Mouse (Mus musculus) lung, embryonic 16.5 days (tissue): ENCODE measurements around the gene Ccr10. TPM values are rescaled to one million over a fixed set of nuclear protein-coding genes. Genes with fewer than 3 reads are reported as not detected.

Experiments
- ATAC-seq: fragments of 200-750 bp; cut with Nextera tagmentation; 2 replicates; pipeline ENCODE4 v1.8.0; 2017; ENCODE audit warnings: low read depth, mild to moderate bottlenecking, moderate library complexity
- H3K27ac ChIP-seq: fragments of 300-500 bp; sonication (generic); 2 replicates; pipeline ENCODE4 v1.5.1; 2014; ENCODE audit warnings: mild to moderate bottlenecking, control low read depth, low read length
- H3K27me3 ChIP-seq: fragments of 300-500 bp; sonication (generic); 2 replicates; pipeline ENCODE4 v1.6.1; 2014; ENCODE audit warnings: low read depth, low read length, mixed read lengths; ENCODE audit not compliant: control insufficient read depth, insufficient read depth
- H3K36me3 ChIP-seq: fragments of 300-500 bp; sonication (generic); 2 replicates; pipeline ENCODE4 v1.6.1; 2014; ENCODE audit warnings: low read length; ENCODE audit not compliant: control insufficient read depth, insufficient read depth
- H3K4me1 ChIP-seq: fragments of 300-500 bp; sonication (generic); replicated peaks from 2 replicates; pipeline ENCODE4 v1.6.1; 2014; ENCODE audit warnings: low read length, mixed read lengths; ENCODE audit not compliant: control insufficient read depth, insufficient read depth
- H3K4me2 ChIP-seq: fragments of 300-500 bp; sonication (generic); 2 replicates; pipeline ENCODE4 v1.6.1; 2014; ENCODE audit warnings: low read depth, low read length, control low read depth
- H3K4me3 ChIP-seq: fragments of 300-500 bp; sonication (generic); 2 replicates; pipeline ENCODE4 v1.5.1; 2014; ENCODE audit warnings: mild to moderate bottlenecking, low read length, control low read depth
- H3K9ac ChIP-seq: fragments of 300-500 bp; sonication (generic); 2 replicates; pipeline ENCODE4 v1.6.1; 2014; ENCODE audit warnings: low read length, control low read depth
- H3K9me3 ChIP-seq: fragments of 300-500 bp; sonication (generic); 2 replicates; pipeline ENCODE4 v1.6.1; 2016; ENCODE audit warnings: low read length; ENCODE audit not compliant: control insufficient read depth
- WGBS: fragments of 180-500 bp; shearing (Covaris S2); extraction: QIAGEN DNeasy Blood & Tissue Kit; methylation state at CpG from one replicate; pipeline ENCODE4 v1.1.7; 2014; 5-methylcytosine and 5-hydroxymethylcytosine counted together
- polyA plus RNA-seq: library from polyadenylated mRNA; unstranded; fragments of >200 nt; fragmentation: Nextera tagmentation; extraction: Ambion mirVana; gene quantifications from 2 replicates; pipeline ENCODE4 v1.2.1, GENCODE M21; 2015

Ccr10 gene
- polyA plus RNA-seq, 1 experiment from 2014 or later, result 0.23 TPM

GRCm38 (mm10) chr11:101149178-101150105 is 25.8 kb downstream of the Ccr10 start:
- no peaks in the 10 kb centered on the region for H3K27me3 ChIP-seq
- no peak overlapping the region for H3K4me3 ChIP-seq
- H3K9ac ChIP-seq, result peak overlapping the region; percentile 44
- H3K27ac ChIP-seq, result peak overlapping the region; percentile 63
- 31% methylated on average over 9 of the region's 9 CpGs for WGBS
- H3K4me1 ChIP-seq, result peaks cover 12% of the 10 kb centered on the region
- no peaks in the 10 kb centered on the region for H3K9me3 ChIP-seq
- ATAC-seq, result peak; percentile 74
- H3K4me2 ChIP-seq, result 0 out of 2 replicates have a peak overlapping the region, but pooled peaks have one; percentile 17
- H3K36me3 ChIP-seq, result no peaks in the 10 kb centered on the region

GRCm38 (mm10) chr11:101148751-101149150 is 26.5 kb downstream of the Ccr10 start:
- Histone ChIP-seq H3K9ac (peak overlapping the region; percentile 44; the same call in 1 of the 2 replicates), H3K27me3 (no peaks in the 10 kb centered on the region), H3K9me3 (no peaks in the 10 kb centered on the region), H3K4me3 (no peak overlapping the region), H3K36me3 (no peaks in the 10 kb centered on the region), H3K4me2 (no peak overlapping the region), H3K4me1 (peaks cover 16% of the 10 kb centered on the region), H3K27ac (peak overlapping the region; percentile 63)
- ATAC-seq, result no peak
- 66% methylated on average over 10 of the region's 10 CpGs for WGBS

GRCm38 (mm10) chr11:101146377-101146776 is 28.9 kb downstream of the Ccr10 start:
- Histone ChIP-seq H3K36me3 (no peaks in the 10 kb centered on the region), H3K9me3 (no peaks in the 10 kb centered on the region), H3K4me1 (peaks cover 17% of the 10 kb centered on the region), H3K4me3 (no peak overlapping the region), H3K4me2 (no peak overlapping the region), H3K9ac (no peak overlapping the region), H3K27ac (no peak overlapping the region), H3K27me3 (no peaks in the 10 kb centered on the region)
- WGBS, result 33% methylated on average over 10 of the region's 10 CpGs
- ATAC-seq, result no peak

GRCm38 (mm10) chr11:101143338-101144225 is 31.7 kb downstream of the Ccr10 start:
- ATAC-seq, result peak; percentile 49; the same call in 1 of the 2 replicates
- H3K9ac ChIP-seq, result peak overlapping the region; percentile 52
- H3K27ac ChIP-seq, result no peak overlapping the region
- WGBS, result 22% methylated on average over 19 of the region's 19 CpGs
- no peaks in the 10 kb centered on the region for H3K36me3 ChIP-seq
- H3K4me2 ChIP-seq, result peak overlapping the region; percentile 59
- peaks cover 7% of the 10 kb centered on the region for H3K4me1 ChIP-seq
- H3K4me3 ChIP-seq, result peak overlapping the region; percentile 37
- H3K9me3 ChIP-seq, result no peaks in the 10 kb centered on the region
- no peaks in the 10 kb centered on the region for H3K27me3 ChIP-seq

GRCm38 (mm10) chr11:101142215-101142967 is 32.9 kb downstream of the Ccr10 start:
- WGBS, result 80% methylated on average over 10 of the region's 10 CpGs

GRCm38 (mm10) chr11:101141088-101141487 is 34.2 kb downstream of the Ccr10 start:
- no peaks in the 10 kb centered on the region for H3K9me3 ChIP-seq
- H3K27ac ChIP-seq, result no peak overlapping the region
- H3K4me3 ChIP-seq, result no peak overlapping the region
- ATAC-seq, result no peak
- no peak overlapping the region for H3K9ac ChIP-seq
- H3K4me1 ChIP-seq, result peaks cover 7% of the 10 kb centered on the region
- H3K36me3 ChIP-seq, result no peaks in the 10 kb centered on the region
- WGBS, result 67% methylated on average over 8 of the region's 8 CpGs
- H3K4me2 ChIP-seq, result no peak overlapping the region
- no peaks in the 10 kb centered on the region for H3K27me3 ChIP-seq

More at GRCm38 (mm10) chr11:101142215-101142967, 32.9 kb downstream of the Ccr10 start:
- no peaks in the 10 kb centered on the region for H3K36me3 ChIP-seq
- peaks cover 7% of the 10 kb centered on the region for H3K4me1 ChIP-seq
- H3K27me3 ChIP-seq, result no peaks in the 10 kb centered on the region
- no peaks in the 10 kb centered on the region for H3K9me3 ChIP-seq
- no peak overlapping the region for H3K4me2 ChIP-seq
- H3K27ac ChIP-seq, result no peak overlapping the region
- no peak for ATAC-seq
- no peak overlapping the region for H3K9ac ChIP-seq
- no peak overlapping the region for H3K4me3 ChIP-seq

GRCm38 (mm10) chr11:101140164-101140819 is 35.0 kb downstream of the Ccr10 start:
- 18% methylated on average over 27 of the region's 27 CpGs for WGBS
- no peaks in the 10 kb centered on the region for H3K36me3 ChIP-seq
- H3K27me3 ChIP-seq, result no peaks in the 10 kb centered on the region
- peak overlapping the region; percentile 42 for H3K9ac ChIP-seq
- H3K9me3 ChIP-seq, result no peaks in the 10 kb centered on the region
- peak overlapping the region; percentile 55 for H3K4me2 ChIP-seq
- H3K4me3 ChIP-seq, result peak overlapping the region; percentile 30
- peak; percentile 66 for ATAC-seq
- peaks cover 7% of the 10 kb centered on the region for H3K4me1 ChIP-seq
- H3K27ac ChIP-seq, result peak overlapping the region; percentile 7; the same call in 1 of the 2 replicates

- 17% methylated on average over 15 of the region's 15 CpGs for WGBS
- Histone ChIP-seq H3K4me2 (peak overlapping the region; percentile 31), H3K9me3 (no peaks in the 10 kb centered on the region), H3K4me1 (peaks cover 3% of the 10 kb centered on the region), H3K27ac (no peak overlapping the region), H3K4me3 (peak overlapping the region; percentile 17), H3K36me3 (no peaks in the 10 kb centered on the region), H3K9ac (no peak overlapping the region), H3K27me3 (no peaks in the 10 kb centered on the region)
- peak; percentile 44 for ATAC-seq
Observed at GRCm38 (mm10) chr11:101138536-101139181, 36.6 kb downstream of the Ccr10 start.
